Mouse (Mus musculus) urinary bladder, postnatal 36 days (tissue): Measurements from ENCODE around the gene Ubxn7.

Source experiments
- DNase-seq, 2 experiments: peaks; one replicate each; pipeline ENCODE4 v3.0.0; 2022; ENCODE audit warnings: low spot score in 2 of 2, mixed read lengths in 1 of 2

Ubxn7 gene

DNA sequence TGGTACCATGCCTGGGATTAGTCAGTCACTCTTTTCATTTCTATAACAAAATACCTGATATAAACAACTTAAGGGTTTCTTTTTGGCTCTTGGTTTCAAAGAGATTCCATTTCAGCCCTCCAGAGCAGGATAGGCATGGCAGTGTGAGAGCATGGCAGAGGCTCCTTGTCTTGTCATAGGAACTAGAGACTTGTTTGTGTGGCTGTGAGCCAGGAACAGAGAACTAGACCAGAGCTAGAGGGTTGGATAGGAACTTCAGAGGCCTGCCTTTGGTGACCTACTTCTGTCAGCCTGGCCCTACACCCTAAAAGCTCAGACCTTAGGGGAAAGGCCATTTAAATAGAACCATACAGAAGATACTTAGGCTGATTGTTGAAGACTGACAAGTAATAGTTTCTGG, 50.8 kb downstream of the Ubxn7 start:
- no peak for DNase-seq

DNA sequence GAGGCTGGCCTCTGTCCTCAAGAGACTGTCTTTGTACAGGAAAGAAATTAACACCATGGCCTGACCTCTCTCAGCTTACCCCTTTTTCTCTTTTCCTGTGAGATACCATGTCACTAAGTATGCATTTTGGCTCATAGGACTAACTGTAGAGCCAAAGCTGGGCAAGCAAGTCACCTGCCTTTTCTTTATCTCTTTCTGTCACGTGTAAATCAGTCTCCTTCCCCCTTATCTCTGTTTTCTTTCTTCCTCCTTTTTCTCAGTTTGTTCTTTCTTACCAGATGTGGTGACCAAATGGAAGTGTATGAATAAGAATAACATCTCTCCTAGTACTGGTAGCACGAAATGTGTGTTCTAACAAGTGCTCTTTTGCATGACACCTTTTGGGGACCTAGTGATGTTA, 52.8 kb downstream of the Ubxn7 start:
- no peak for DNase-seq

DNA sequence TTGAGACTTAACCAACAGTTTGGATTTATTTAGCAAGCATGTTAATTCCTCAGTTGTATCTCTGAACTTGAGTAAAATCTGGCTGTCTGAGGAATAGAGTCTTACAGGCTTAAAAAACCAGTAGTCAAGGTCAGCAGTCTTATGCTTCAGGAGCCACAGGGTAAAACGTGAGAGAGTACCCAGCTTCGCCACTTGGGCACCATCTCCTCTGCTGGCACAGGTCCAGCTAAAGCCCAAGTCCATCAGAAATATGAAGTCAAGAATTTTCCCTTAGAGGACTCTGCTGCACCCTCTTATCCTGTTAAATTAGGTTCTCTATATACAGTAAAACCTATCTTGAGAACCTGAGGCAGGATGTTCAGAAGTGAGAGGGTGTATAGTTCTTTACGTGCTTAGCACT, 54.8 kb downstream of the Ubxn7 start:
- no peak for DNase-seq

DNA sequence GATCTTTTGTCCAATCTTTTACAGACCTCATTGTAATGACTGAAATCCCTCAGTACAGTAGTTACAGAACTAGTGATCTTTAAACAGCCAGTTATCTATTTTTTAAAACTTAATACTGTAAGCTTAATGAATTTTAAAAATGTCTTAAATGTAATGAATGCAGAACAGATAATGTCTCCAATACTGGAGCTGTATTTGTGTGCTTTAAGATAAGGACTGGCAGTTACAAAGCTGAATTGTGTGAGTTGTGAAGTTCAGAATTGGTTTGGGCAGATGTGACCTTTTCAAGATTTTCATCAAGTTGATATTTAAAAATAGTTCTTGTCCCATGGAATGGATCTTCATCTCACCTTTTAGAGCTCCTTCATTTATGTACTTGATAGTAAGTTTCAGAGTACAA, 57.0 kb downstream of the Ubxn7 start:
- DNase-seq: no peak

DNA sequence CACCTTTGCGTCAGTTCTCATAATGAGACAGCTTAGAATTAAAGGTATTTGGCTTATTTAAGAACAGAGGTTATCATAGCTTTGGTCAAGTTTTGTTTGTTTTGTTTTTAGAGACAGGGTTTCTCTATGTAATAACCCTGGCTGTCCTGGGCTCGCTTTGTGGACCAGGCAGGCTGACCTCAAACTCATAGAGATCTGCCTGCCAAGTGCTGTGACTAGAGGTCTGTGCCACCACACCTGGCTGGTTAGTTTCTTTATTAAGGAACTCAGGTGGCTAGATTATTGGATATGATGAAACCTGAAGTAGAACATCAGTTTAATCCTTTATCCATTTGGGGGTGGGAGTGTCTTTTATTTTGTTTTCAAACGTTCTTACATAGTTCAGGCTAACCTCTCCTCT, 57.8 kb downstream of the Ubxn7 start:
- no peak for DNase-seq

DNA sequence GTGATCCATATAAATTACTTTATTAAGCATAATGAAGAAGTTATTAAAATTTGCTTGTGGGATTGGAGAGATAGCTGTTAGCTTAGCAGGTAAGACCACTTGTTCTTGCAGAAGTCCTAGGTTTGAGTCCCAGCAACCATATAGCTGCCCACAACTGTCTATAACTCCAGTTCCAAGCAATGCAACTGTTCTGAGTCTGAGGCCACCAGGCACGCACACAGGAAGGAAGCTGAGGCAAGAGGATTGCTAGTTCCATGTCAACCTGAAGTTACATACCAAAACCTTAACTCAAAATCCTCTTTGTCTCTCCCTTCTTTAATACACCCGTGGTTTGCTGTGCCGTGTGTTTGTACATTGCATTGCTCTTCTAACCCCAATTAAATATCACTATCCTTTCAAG, 58.8 kb downstream of the Ubxn7 start:
- no peak for DNase-seq

DNA sequence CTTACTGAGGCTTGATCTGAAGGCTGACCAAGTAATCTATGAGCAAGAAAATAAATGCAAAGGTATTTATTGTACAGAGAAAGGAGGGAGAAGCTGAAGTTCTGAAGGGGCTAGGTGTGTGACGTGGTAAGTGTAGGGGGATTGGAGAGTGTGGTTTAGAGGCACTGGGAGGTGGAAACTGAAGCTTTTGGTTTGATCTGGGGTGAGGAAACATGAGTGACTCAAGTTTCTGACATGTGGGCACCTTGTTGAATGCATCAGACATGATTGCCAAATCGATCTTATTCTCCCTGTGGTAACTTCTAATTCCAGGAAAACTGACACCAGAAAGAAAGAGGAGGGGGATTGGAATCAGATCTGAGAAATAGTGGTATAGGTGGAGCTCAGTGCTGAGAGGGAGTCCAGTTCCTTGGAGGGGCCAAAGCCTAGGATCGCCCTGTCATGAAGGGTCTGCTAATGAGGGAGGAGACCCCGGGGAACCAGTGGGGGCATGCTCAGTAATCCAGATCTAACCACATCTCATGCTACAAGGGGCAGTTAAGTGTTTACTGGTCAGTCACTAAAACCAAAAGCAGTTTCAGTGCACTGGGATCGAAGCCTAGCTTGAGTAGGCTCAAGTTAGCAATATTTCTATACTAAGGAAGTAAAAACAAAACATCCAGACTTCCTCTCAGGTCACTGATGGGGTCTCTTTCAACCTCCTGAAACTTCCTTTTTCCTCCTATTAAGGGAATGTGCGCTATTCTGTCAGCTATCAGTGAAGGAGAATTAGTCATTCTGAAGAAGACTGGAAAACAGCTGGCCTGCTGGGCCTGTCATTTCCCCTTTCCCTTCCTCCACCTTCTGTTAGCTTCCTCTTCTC, 63.9 kb downstream of the Ubxn7 start:
- no peak for DNase-seq

DNA sequence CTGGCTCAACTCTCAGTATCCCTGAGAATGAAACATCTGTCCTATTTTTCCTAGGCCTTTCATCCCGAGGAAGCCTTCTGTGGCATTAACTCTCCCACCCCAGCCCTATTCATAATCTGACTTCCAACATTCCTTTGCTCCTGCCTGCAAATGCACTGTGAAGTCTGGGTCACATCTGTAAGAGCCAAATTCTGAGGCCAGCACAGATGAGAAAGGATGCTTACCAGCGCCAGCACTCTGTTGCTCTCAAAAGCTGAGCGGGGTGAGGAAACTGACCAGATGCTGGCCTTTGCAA, 64.4 kb downstream of the Ubxn7 start:
- DNase-seq: no peak

DNA sequence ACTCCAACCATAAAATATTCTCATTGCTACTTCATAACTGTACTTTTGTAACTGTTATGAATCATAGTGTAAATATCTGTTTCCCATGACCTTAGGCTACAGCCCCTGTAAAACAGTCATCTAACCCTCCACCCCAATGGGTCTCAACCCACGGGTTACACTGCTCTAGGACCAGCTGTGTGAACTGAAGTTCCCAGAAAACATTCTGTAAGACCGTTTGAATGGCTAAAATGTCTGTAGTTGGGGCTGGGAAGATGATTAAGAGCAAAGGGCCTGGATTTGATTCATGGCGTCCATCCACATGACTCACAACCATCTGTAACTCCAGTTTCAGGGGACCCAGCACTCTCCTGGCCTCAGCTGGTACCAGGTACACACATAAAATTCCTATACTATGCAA, 66.1 kb downstream of the Ubxn7 start:
- no peak for DNase-seq

DNA sequence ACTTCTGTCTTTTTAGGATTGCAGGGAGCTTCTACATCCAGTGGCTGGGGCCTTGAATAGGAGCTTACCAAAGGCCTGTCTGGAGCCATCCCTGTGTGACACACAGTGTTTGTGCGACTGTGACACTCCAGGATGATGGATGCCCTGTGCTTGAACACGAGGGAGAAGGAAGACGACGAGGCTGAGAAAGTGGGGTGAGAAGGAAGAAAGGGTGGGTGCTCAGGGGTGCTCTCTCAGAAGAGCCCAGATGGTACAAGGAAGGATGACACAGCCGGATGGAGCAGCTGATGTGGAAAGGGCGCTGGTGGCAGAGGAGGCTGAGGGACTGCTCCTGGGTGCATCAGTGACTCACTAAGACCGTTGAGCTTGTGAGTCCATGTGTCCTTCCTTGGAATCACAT, 68.2 kb downstream of the Ubxn7 start, which contains the start of gene Tm4sf19:
Gene Tm4sf19 (plus strand): TSS at position 240 of the 400 bp plus-strand sequence.
- no peak for DNase-seq

DNA sequence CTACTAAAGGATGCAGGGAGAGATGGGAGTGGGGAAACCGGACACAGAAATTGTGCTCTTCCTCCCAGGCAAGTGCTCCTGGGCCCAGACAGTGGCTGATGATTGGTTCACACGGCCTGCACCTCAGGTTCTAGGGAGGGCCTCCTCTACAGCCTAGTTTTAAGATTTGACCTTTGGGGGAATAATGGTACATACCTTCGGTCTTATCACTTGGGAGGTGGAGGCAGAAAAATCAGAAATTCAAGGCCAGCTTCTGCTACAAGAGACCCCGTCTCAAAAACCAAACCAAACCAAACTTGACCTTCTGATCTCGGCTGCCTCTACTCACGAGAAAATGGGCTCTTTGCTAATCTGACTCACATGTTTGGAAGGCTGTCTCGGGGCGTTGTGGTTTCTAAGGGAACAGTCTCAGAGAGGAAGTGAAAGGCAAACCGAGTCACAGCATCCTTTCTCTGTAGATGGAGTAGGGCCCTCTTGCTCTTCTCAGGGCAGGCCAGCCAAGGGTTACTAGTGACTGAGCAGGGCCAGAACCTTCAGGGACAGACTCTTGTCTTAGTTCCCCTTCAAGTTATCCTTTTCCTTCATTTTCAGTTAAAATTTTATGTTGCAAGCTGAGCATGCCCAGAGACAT, 69.4 kb downstream of the Ubxn7 start:
- no peak for DNase-seq

DNA sequence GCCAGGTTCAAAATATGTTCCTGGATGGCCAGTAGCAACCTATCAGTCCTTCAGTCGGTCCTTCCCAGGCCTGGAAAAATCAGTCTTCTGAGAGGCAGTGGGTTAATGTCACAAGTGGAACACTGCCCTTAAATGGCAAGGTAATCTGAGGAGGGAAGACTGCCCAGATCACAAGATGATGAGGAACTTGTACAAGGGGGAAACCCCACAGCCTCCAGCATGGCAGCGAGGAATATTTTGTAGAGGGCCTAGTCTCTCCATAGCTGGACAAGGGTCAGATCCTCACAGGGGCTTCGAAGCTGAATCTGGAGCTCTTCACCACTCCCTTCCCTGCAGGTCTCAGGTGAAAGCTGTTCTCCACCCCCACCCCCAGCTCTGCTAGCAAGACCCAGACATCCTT, 70.8 kb downstream of the Ubxn7 start:
- no peak for DNase-seq

DNA sequence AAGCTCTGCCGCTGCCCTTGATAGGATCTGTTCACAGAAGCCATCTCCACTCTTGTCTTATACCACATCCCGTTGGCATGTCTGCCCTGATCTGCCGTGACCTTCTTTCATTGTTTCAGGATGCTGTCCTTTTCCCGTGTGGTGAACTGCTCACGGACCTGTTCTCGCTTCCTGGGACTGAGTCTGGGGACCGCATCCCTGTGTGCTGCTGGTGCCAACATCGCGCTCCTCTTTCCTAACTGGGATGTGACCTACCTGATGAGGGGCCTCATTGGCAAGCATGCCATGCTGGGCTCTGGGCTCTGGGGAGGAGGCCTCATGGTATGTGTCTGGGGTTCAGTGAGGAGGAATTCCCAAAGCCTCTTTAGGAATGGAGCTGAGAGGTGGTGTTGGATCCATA, 73.7 kb downstream of the Ubxn7 start:
- DNase-seq: no peak

DNA sequence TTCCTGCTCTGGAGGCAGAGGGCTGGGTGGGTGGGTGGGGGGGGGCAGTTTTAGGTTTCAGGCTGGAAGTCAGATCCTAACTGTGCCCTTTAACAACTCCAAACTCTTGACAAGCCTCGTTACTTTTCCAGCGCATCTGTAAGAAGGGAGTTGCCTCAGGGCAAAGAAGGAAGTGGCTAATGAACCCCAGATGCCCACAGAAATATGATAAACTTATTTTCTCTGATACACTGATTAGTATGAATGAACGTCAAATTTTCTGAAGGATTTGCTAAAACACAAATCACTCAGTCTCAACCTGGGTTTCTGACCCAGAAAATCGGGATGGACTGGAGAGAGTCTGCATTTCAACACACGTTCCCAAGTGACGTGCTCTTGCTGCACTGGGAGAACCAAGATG, 74.6 kb downstream of the Ubxn7 start:
- no peak for DNase-seq

DNA sequence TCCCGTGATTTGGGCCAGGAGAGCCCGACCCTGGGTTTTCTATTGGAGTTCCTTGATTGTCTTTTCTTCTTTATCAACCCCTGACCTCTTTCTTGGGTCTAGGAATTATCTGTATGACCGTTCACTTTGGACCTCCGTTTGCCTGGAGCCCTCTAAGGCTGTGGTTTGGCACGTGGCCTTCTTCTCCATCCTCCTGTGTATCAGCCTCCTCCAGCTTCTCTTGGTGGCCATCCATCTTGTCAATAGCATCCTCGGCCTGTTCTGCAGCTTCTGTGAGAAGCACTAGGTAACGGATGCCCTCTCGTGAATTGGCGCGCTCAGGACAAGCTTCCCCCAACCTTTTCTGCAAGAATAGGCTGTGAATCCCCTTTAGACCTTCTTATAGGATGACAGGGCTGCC, 75.7 kb downstream of the Ubxn7 start:
- no peak for DNase-seq

DNA sequence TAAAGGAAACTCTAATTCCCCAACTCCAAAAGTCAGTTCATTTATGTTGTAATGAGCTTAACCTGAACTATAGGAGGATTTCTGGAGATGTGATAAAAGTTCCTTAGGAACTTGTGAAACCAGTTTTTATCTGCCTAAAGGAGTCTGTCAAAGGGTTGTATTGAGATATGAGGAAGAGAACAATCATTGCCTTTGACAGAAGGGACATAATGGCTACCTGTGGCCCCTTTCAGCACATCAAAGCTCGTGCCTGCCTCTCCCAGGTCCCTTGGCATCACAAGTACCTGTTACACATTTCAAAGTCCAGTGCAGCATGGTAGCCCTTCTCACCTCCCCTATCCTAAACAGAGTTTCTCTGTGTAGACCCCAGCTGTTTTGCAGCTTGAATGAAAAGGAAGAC, 85.4 kb downstream of the Ubxn7 start:
- no peak for DNase-seq

DNA sequence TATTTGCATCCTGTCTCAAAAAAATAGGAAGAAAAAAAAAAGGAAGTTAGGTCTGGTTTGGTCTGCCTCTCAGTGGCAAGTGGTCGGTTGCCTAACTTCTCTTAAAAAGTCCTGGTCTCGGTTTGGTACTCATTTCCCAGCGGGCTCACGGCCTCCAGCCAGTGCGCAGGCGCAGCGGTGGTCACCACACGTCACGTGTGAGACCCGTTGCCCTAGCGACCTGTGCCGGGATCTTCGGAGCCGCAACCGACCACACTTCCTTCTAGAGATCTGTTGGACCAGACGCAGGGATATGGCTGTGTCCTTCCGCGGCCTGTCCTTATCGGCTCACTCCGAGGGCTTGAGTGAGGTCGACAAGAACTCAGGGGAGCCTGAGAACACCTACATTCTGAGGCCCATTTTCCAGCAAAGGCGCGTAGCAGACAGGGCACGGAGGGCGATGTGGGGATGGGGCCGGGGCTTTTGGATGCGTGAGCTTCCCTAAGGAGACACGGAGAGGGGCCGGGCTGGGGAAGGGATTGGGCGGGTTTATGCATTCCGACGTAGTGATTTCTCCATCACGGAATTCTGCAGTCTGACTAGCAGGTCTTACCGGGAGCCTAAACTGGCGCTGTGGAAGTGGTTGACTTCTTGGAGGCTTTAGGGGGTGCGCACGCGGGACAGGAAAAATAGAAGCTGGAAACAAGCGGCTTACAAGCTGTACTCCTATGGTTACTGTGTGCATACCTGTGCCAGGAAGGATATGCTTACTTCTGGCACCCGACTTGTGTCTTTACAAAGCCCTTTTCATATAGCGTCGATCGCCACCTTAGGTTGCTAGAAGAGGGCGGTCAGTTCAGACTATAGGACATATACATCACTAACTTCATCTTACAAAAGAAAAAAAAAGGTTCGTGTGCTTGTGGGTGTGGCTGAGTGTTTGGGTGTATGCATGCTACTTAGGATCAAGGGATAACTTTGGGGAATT, 87.7 kb downstream of the Ubxn7 start, which contains the start of gene Tctex1d2:
Gene Tctex1d2 (plus strand): TSS at position 186 of the 967 bp plus-strand sequence.
- peak; percentile 84 to 95 for DNase-seq

DNA sequence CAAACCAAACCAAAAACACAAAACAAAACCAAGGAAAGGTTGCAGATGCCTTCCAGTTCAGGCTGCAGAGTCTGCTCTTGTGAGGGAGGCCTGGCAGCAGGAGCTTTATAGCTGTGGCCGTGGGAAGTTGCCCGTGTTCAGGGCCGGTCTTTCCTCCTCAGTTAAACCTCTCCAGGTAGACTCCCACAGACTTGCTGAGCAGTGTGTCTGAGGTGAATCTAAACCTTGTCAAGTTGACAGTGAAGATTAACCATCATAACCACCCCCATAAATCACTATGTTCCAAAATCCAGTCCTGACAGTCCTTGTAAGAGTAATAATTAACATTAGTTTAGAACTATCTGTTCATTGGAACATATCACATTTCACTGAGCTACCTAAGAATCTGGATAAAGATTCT, 95.4 kb downstream of the Ubxn7 start:
- no peak for DNase-seq

DNA sequence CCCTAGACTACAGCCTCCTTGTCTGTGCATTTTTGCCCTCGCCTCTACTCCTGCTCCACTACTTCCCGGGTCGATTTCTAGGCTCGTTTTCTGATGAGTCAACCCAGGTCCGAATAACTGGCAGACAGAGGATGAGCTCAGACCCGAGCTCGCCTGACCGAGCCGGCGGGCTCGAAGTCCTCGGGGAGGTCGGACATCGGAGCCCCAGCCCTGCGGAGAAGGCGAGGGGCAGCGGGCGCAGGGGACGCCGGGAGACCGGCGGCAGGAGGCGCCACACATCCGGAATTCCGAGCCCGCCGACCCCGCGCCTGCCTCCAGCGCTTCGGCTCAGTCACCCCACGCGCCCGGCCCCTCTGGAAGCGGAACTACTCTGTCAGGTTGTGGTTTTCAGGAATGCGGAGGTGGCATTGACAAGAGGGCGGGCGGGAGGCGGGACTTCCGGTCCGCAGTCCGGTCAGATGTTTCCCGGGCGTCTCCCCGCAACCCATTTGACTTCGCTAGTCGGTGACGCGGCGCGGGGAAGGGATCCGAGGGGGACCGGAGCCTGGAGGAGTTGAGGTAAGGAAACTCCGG, 98.5 kb downstream of the Ubxn7 start, which contains the start of gene Pcyt1a:
Gene Pcyt1a (plus strand): TSS at position 448 of the 573 bp plus-strand sequence.
- peak; percentile 78 to 88 for DNase-seq

DNA sequence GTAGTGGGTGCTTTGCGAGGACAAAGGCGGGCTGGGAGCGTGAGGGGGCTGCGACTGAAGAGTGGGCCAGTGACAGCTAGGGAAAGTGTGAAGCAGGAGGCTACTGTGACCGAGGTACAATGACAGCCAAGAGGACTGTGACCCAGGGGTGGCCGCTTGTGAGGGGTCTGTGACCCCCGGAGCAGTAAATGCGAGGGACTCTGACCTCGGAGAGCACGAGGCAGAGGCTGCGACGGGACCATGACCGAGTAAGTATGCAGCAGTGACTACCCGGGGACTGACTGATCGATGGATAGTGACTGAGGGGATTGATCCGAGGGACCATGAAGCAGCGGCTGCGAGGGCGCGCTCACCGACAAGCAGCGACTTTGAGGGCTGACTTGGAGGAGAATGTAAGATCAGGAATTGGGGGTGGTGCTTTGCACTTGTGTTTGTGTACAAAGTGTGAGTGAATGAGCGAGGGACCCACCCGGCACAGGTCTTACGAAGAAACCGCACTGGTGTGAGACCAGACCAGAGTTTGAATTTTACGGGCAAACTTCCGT, 99.1 kb downstream of the Ubxn7 start:
- peak; percentile 23 to 24 for DNase-seq

DNA sequence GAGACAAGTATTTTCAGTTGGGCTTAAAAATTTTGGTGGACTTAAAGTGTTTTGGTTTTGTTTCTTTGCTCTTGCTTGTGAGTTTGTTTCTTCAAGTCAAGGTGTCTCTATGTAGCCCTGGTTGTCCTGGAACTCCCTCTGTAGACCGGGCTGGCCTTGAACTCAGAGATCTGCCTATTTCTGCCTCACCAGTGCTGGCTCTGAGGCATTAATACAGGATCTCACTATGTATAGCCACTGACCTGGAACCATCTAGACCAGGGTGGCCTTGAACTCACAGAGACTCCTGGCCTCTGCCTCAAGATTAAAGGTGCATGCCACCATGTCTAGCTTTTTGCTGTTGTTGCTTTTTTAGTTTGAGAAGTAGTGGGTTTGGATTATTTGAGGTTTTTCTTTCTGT, 99.9 kb downstream of the Ubxn7 start:
- no peak for DNase-seq

DNA sequence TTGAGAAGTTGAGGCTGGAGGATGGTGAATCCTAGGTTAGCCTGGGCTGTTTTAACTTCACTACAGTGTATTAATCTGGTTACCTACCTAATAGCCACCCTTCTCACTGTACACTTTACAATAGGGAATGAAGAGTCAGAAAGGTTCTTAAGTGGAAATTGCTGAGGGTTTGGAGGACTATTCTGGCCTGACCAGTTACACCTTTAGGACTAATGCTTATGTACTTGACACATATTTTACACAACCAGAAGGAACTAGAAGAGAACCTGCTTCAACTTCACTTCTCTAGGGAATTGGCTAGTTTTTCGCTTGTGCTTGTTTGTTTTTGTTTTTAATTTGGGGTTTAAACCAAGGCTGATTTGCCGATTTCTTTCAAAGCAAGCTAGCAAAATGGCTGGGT, 101.1 kb downstream of the Ubxn7 start:
- DNase-seq: no peak
